Comparison of ENCODE assay signal across 8 mouse cellular contexts in genomic region chr16:33833781-33834482, GRCm38 (mm10). TPM values are rescaled to one million over a fixed set of nuclear protein-coding genes. Genes with fewer than 3 reads are reported as not detected.
A peak's percentile ranks its signal among the peaks of the same experiment; 100 is the strongest.
DNase-seq lines count a peak whose midpoint lies in the region; ATAC-seq and TF ChIP-seq lines count a peak whose summit lies in the region.

No protein-coding gene starts in this region.

- TF ChIP-seq EP300 in ES-Bruce4 (IDR thresholded peaks at IDR 0.05; ENCODE audit: insufficient read depth, low read depth, low read length) = no peak

- ATAC-seq in forebrain, embryonic 14.5 days = 0 out of 2 replicates have a peak, but pooled peaks have one; percentile 14
- ATAC-seq in limb, embryonic 11.5 days (ENCODE audit: insufficient number of reproducible peaks, low FRiP score, low TSS enrichment, low read depth) = 0 out of 2 replicates have a peak, but pooled peaks have one; percentile 27

- peak overlapping the region; percentile 22 for H3K4me3 ChIP-seq in ES-Bruce4 (ENCODE audit: low read depth, low read length)
- H3K4me3 ChIP-seq in forebrain, embryonic 14.5 days (ENCODE audit: low read depth, low read length) = no peak overlapping the region; the same call in 1 of the 2 replicates
- peak overlapping the region; percentile 48 for H3K4me3 ChIP-seq in hindbrain, embryonic 10.5 days
- H3K4me3 ChIP-seq in limb, embryonic 11.5 days (ENCODE audit: low read depth, low read length) = peak overlapping the region; percentile 24

- TF ChIP-seq POLR2A in ES-Bruce4 (IDR thresholded peaks at IDR 0.05; ENCODE audit: insufficient read depth, low read length) = no peak

- peak overlapping the region; percentile 44 for H3K4me2 ChIP-seq in forebrain, embryonic 14.5 days (ENCODE audit: low read length)
- H3K4me2 ChIP-seq in limb, embryonic 11.5 days (ENCODE audit: low read depth, severe bottlenecking) = peak overlapping the region; percentile 48

- peaks cover 6% of the 10 kb centered on the region for H3K4me1 ChIP-seq in ES-Bruce4 (ENCODE audit: control insufficient read depth, insufficient read depth, low read length)
- peaks cover 23% of the 10 kb centered on the region for H3K4me1 ChIP-seq in forebrain, embryonic 14.5 days (ENCODE audit: control insufficient read depth, insufficient read depth, low read length)
- H3K4me1 ChIP-seq in hindbrain, embryonic 10.5 days (replicated peaks) = peaks cover 47% of the 10 kb centered on the region
- peaks cover 33% of the 10 kb centered on the region for H3K4me1 ChIP-seq in limb, embryonic 11.5 days (ENCODE audit: control insufficient read depth, insufficient read depth, low read length)

- peak; percentile 87 for DNase-seq in adrenal gland, adult 2 months
- DNase-seq in forebrain, embryonic 14.5 days (ENCODE audit: low spot score) = peak; percentile 61
- DNase-seq in hindbrain, embryonic 10.5 days (ENCODE audit: low spot score) = peak; percentile 66
- peak; percentile 83 for DNase-seq in limb, embryonic 11.5 days (ENCODE audit: low spot score)
- peak; percentile 65 for DNase-seq in mesoderm, embryonic 11.5 days (ENCODE audit: low read depth, low spot score)
- DNase-seq in urinary bladder, postnatal 14 days (ENCODE audit: low spot score) = peak; percentile 77
- DNase-seq in cerebellum, adult 11 months = no peak

- no peaks in the 10 kb centered on the region for H3K9me3 ChIP-seq in ES-Bruce4 (replicated peaks; ENCODE audit: control insufficient read depth, insufficient read depth, low read length, poor library complexity, severe bottlenecking)
- no peaks in the 10 kb centered on the region for H3K9me3 ChIP-seq in forebrain, embryonic 14.5 days (replicated peaks; ENCODE audit: control insufficient read depth, low read length)
- no peaks in the 10 kb centered on the region for H3K9me3 ChIP-seq in hindbrain, embryonic 10.5 days
- H3K9me3 ChIP-seq in limb, embryonic 11.5 days (ENCODE audit: control insufficient read depth, low read length) = no peaks in the 10 kb centered on the region

- 3% methylated on average over 25 of the region's 25 CpGs for WGBS in forebrain, embryonic 14.5 days
- 2% methylated on average over 25 of the region's 25 CpGs for WGBS in hindbrain, embryonic 10.5 days
- 2% methylated on average over 25 of the region's 25 CpGs for WGBS in limb, embryonic 11.5 days

- H3K9ac ChIP-seq in ES-Bruce4 (ENCODE audit: low read depth, poor library complexity, severe bottlenecking) = peak overlapping the region; percentile 21
- H3K9ac ChIP-seq in forebrain, embryonic 14.5 days (ENCODE audit: low read length) = peak overlapping the region; percentile 22; the same call in 1 of the 2 replicates
- peak overlapping the region; percentile 31 for H3K9ac ChIP-seq in limb, embryonic 11.5 days (ENCODE audit: low read length)

- no peak for TF ChIP-seq CTCF in ES-Bruce4 (IDR thresholded peaks at IDR 0.05; ENCODE audit: low read depth, low read length)

- H3K36me3 ChIP-seq in ES-Bruce4 (ENCODE audit: control insufficient read depth, insufficient read depth, low read length, poor library complexity, severe bottlenecking) = no peaks in the 10 kb centered on the region
- H3K36me3 ChIP-seq in forebrain, embryonic 14.5 days (ENCODE audit: control insufficient read depth, insufficient read depth, low read length) = no peaks in the 10 kb centered on the region
- no peaks in the 10 kb centered on the region for H3K36me3 ChIP-seq in hindbrain, embryonic 10.5 days
- H3K36me3 ChIP-seq in limb, embryonic 11.5 days (ENCODE audit: control insufficient read depth, insufficient read depth, low read length) = peaks cover under 1% of the 10 kb centered on the region; the same call in 1 of the 2 replicates

- H3K27me3 ChIP-seq in ES-Bruce4 (ENCODE audit: control insufficient read depth, insufficient read depth, low read length, poor library complexity, severe bottlenecking) = no peaks in the 10 kb centered on the region
- H3K27me3 ChIP-seq in forebrain, embryonic 14.5 days (replicated peaks; ENCODE audit: control insufficient read depth, insufficient read depth, low read length) = peaks cover 28% of the 10 kb centered on the region
- peaks cover 54% of the 10 kb centered on the region for H3K27me3 ChIP-seq in hindbrain, embryonic 10.5 days (ENCODE audit: insufficient read depth, poor library complexity, severe bottlenecking)
- H3K27me3 ChIP-seq in limb, embryonic 11.5 days (ENCODE audit: control insufficient read depth, insufficient read depth, low read length) = no peaks in the 10 kb centered on the region

- H3K27ac ChIP-seq in ES-Bruce4 (ENCODE audit: insufficient read depth, low read length) = peak overlapping the region; percentile 66
- no peak overlapping the region for H3K27ac ChIP-seq in forebrain, embryonic 14.5 days (ENCODE audit: low read depth, low read length)
- H3K27ac ChIP-seq in hindbrain, embryonic 10.5 days = peak overlapping the region; percentile 83
- H3K27ac ChIP-seq in limb, embryonic 11.5 days (replicated peaks; ENCODE audit: low read depth, low read length) = peak overlapping the region; percentile 72

RNA-seq across cellular contexts. Expression of gene Itgb5, which starts 4.5 kb away (rescaled TPM):
- polyA plus RNA-seq in ES-Bruce4 (2011; ENCODE audit: insufficient read depth, insufficient read length, low read depth, missing spikeins) = 59.7 and 64.5 TPM in 2 replicates
- 100 to 1,000 TPM; 187 to 222 TPM for total RNA-seq in adrenal gland, adult 2 months (2021)
- 214 and 223 TPM in 2 replicates for polyA plus RNA-seq in adrenal gland, adult 2 months (2012; rRNA removed)
- polyA plus RNA-seq in forebrain, embryonic 14.5 days (2014; fragmentation: Nextera tagmentation; extraction: Ambion mirVana) = 4.7 and 7.0 TPM in 2 replicates
- polyA plus RNA-seq in hindbrain, embryonic 10.5 days (2016; fragmentation: Nextera tagmentation; extraction: Ambion mirVana) = 24.2 and 30.3 TPM in 2 replicates
- 64.9 and 65.8 TPM in 2 replicates for polyA plus RNA-seq in limb, embryonic 11.5 days (2014; fragmentation: Nextera tagmentation; extraction: Ambion mirVana)

RNA-seq across cellular contexts. Expression of gene Muc13, which starts 40.1 kb away (rescaled TPM):
- polyA plus RNA-seq in ES-Bruce4 (2011; ENCODE audit: insufficient read depth, insufficient read length, low read depth, missing spikeins) = not detected in 2 replicates
- total RNA-seq in adrenal gland, adult 2 months (2021) = not detected
- 0.06 and 0.13 TPM in 2 replicates for polyA plus RNA-seq in adrenal gland, adult 2 months (2012; rRNA removed)
- not detected in 2 replicates for polyA plus RNA-seq in forebrain, embryonic 14.5 days (2014; fragmentation: Nextera tagmentation; extraction: Ambion mirVana)
- 0.09 and 0.26 TPM in 2 replicates for polyA plus RNA-seq in hindbrain, embryonic 10.5 days (2016; fragmentation: Nextera tagmentation; extraction: Ambion mirVana)
- 0.15 and 0.28 TPM in 2 replicates for polyA plus RNA-seq in limb, embryonic 11.5 days (2014; fragmentation: Nextera tagmentation; extraction: Ambion mirVana)
